Mouse (Mus musculus) midbrain, embryonic 14.5 days (tissue): ENCODE results near the gene Gm20388. TPM values are rescaled to one million over a fixed set of nuclear protein-coding genes. Genes with fewer than 3 reads are reported as not detected.

Source experiments
- ATAC-seq: fragments of 200-750 bp; cut with Nextera tagmentation; 2 replicates; pipeline ENCODE4 v1.8.0; 2017; ENCODE audit warnings: moderate number of reproducible peaks, moderate library complexity; ENCODE audit not compliant: low FRiP score, low TSS enrichment
- DNase-seq: peaks from one replicate; pipeline ENCODE4 v3.0.0-alpha.2; 2015
- H3K27ac ChIP-seq: fragments of 300-500 bp; sonication (generic); replicated peaks from 2 replicates; pipeline ENCODE4 v1.5.1; 2014; ENCODE audit warnings: mild to moderate bottlenecking, low read depth, low read length, moderate library complexity
- H3K27me3 ChIP-seq: fragments of 300-500 bp; sonication (generic); 2 replicates; pipeline ENCODE4 v1.6.1; 2014; ENCODE audit warnings: low read length, control low read depth, mixed read lengths; ENCODE audit not compliant: control insufficient read depth, insufficient read depth
- H3K36me3 ChIP-seq: fragments of 300-500 bp; sonication (generic); 2 replicates; pipeline ENCODE4 v1.6.1; 2014; ENCODE audit warnings: low read length, control low read depth; ENCODE audit not compliant: control insufficient read depth, insufficient read depth
- H3K4me1 ChIP-seq: fragments of 300-500 bp; sonication (generic); 2 replicates; pipeline ENCODE4 v1.6.1; 2014; ENCODE audit warnings: mild to moderate bottlenecking, antibody characterized with exemption, low read length, control low read depth; ENCODE audit not compliant: control insufficient read depth, insufficient read depth
- H3K4me2 ChIP-seq: fragments of 300-500 bp; sonication (generic); 2 replicates; pipeline ENCODE4 v1.6.1; 2014; ENCODE audit warnings: mild to moderate bottlenecking, low read length, moderate library complexity
- H3K4me3 ChIP-seq: fragments of 300-500 bp; sonication (generic); replicated peaks from 2 replicates; pipeline ENCODE4 v1.5.1; 2014; ENCODE audit warnings: low read depth, low read length
- H3K9ac ChIP-seq: fragments of 300-500 bp; sonication (generic); replicated peaks from 2 replicates; pipeline ENCODE4 v1.6.1; 2014; ENCODE audit warnings: mild to moderate bottlenecking, low read length, moderate library complexity
- H3K9me3 ChIP-seq: fragments of 300-500 bp; sonication (generic); 2 replicates; pipeline ENCODE4 v1.6.1; 2016; ENCODE audit warnings: low read length, control low read depth, mixed read lengths; ENCODE audit not compliant: control insufficient read depth
- WGBS: fragments of 180-500 bp; shearing (Covaris S2); extraction: QIAGEN DNeasy Blood & Tissue Kit; methylation state at CpG from one replicate; pipeline ENCODE4 v1.1.7; 2014; 5-methylcytosine and 5-hydroxymethylcytosine counted together
- polyA plus RNA-seq: library from polyadenylated mRNA; unstranded; fragments of >200 nt; fragmentation: Nextera tagmentation; extraction: Ambion mirVana; gene quantifications from 2 replicates; pipeline ENCODE4 v1.2.1, GENCODE M21; 2014

The Gm20388 gene
- polyA plus RNA-seq, 1 experiment from 2014 or later = 4.1 TPM

- no peak overlapping the region for H3K27ac ChIP-seq
- no peak overlapping the region for H3K4me2 ChIP-seq
- WGBS = 89% methylated on average over 7 of the region's 7 CpGs
- no peak overlapping the region for H3K4me3 ChIP-seq
- ATAC-seq (no peak), DNase-seq (no peak)
- H3K9me3 ChIP-seq = no peaks in the 10 kb centered on the region
- H3K36me3 ChIP-seq = no peaks in the 10 kb centered on the region
- peaks cover 6% of the 10 kb centered on the region; the same call in 1 of the 2 replicates for H3K4me1 ChIP-seq
- H3K27me3 ChIP-seq = no peaks in the 10 kb centered on the region
- H3K9ac ChIP-seq = no peak overlapping the region
These were observed 2854.3 kb downstream of the Gm20388 start for GRCm38 (mm10) chr8:122764790-122765474.

- H3K4me2 ChIP-seq = no peak overlapping the region
- no peaks in the 10 kb centered on the region for H3K27me3 ChIP-seq
- DNase-seq (no peak), ATAC-seq (no peak)
- no peak overlapping the region for H3K4me3 ChIP-seq
- H3K4me1 ChIP-seq = peaks cover 3% of the 10 kb centered on the region; the same call in 1 of the 2 replicates
- H3K36me3 ChIP-seq = no peaks in the 10 kb centered on the region
- WGBS = 71% methylated on average over 5 of the region's 5 CpGs
- no peak overlapping the region for H3K27ac ChIP-seq
- no peaks in the 10 kb centered on the region for H3K9me3 ChIP-seq
- no peak overlapping the region for H3K9ac ChIP-seq
These were observed 2855.5 kb downstream of the Gm20388 start for GRCm38 (mm10) chr8:122766189-122766588.

- 39% methylated on average over 8 of the region's 8 CpGs for WGBS
- ATAC-seq = no peak
These were observed 2856.1 kb downstream of the Gm20388 start for GRCm38 (mm10) chr8:122766647-122767200.

GRCm38 (mm10) chr8:122767229-122767628 is 2856.6 kb downstream of the Gm20388 start:
- DNase-seq = peak; percentile 44

More at GRCm38 (mm10) chr8:122766647-122767200, 2856.1 kb downstream of the Gm20388 start:
- Histone ChIP-seq H3K9ac (no peak overlapping the region), H3K4me2 (no peak overlapping the region), H3K27me3 (no peaks in the 10 kb centered on the region), H3K36me3 (no peaks in the 10 kb centered on the region), H3K27ac (no peak overlapping the region), H3K9me3 (no peaks in the 10 kb centered on the region), H3K4me1 (peaks cover 3% of the 10 kb centered on the region; the same call in 1 of the 2 replicates), H3K4me3 (no peak overlapping the region)
- DNase-seq = peak; percentile 42

GRCm38 (mm10) chr8:122769251-122770058 is 2858.8 kb downstream of the Gm20388 start:
- H3K9me3 ChIP-seq = no peaks in the 10 kb centered on the region
- DNase-seq (no peak), ATAC-seq (no peak)
- 64% methylated on average over 24 of the region's 24 CpGs for WGBS
- H3K4me1 ChIP-seq = peaks cover 3% of the 10 kb centered on the region; the same call in 1 of the 2 replicates
- no peak overlapping the region for H3K4me3 ChIP-seq
- H3K27ac ChIP-seq = 0 out of 2 replicates have a peak overlapping the region, but pooled peaks have one; percentile 13
- H3K36me3 ChIP-seq = no peaks in the 10 kb centered on the region
- H3K9ac ChIP-seq = no peak overlapping the region
- H3K27me3 ChIP-seq = no peaks in the 10 kb centered on the region
- no peak overlapping the region for H3K4me2 ChIP-seq

More at GRCm38 (mm10) chr8:122767229-122767628, 2856.6 kb downstream of the Gm20388 start:
- Histone ChIP-seq H3K4me1 (peaks cover 3% of the 10 kb centered on the region; the same call in 1 of the 2 replicates), H3K9ac (no peak overlapping the region), H3K36me3 (no peaks in the 10 kb centered on the region), H3K9me3 (no peaks in the 10 kb centered on the region), H3K27me3 (no peaks in the 10 kb centered on the region), H3K4me2 (no peak overlapping the region), H3K27ac (no peak overlapping the region), H3K4me3 (no peak overlapping the region)
- WGBS = 31% methylated on average over 9 of the region's 9 CpGs
- no peak for ATAC-seq

- Histone ChIP-seq H3K4me2 (no peak overlapping the region), H3K27ac (no peak overlapping the region), H3K4me1 (peaks cover 10% of the 10 kb centered on the region), H3K9ac (no peak overlapping the region), H3K27me3 (no peaks in the 10 kb centered on the region), H3K9me3 (no peaks in the 10 kb centered on the region), H3K4me3 (no peak overlapping the region), H3K36me3 (no peaks in the 10 kb centered on the region)
- DNase-seq (no peak), ATAC-seq (no peak)
- 37% methylated on average over 10 of the region's 10 CpGs for WGBS
These were observed 2861.9 kb downstream of the Gm20388 start for GRCm38 (mm10) chr8:122772431-122773060.

GRCm38 (mm10) chr8:122775285-122776155 is 2864.9 kb downstream of the Gm20388 start, which contains the start of gene Acsf3:
Gene Acsf3, plus strand, starts transcription at chr8:122775486.
- ATAC-seq (peak; percentile 78), DNase-seq (peak; percentile 83)
- peak within 1 kb of the TSS; percentile 75 for H3K9ac ChIP-seq
- no peaks in the 10 kb centered on the region for H3K9me3 ChIP-seq
- H3K4me2 ChIP-seq = peak within 1 kb of the TSS; percentile 93
- WGBS = 2% methylated on average over 50 of the region's 50 CpGs
- no peaks in the 10 kb centered on the region for H3K27me3 ChIP-seq
- H3K4me3 ChIP-seq = peak within 1 kb of the TSS; percentile 70
- 0 out of 2 replicates have a peak within 1 kb of the TSS, but pooled peaks have one; percentile 41 for H3K27ac ChIP-seq
- peaks cover 6% of the 10 kb centered on the region for H3K36me3 ChIP-seq
- H3K4me1 ChIP-seq = peaks cover 10% of the 10 kb centered on the region
